In genomic region chr10:79707759-79708158, GRCm38 (mm10) we compare ENCODE assay signal across 10 mouse cellular contexts. TPM values are rescaled to one million over a fixed set of nuclear protein-coding genes. Genes with fewer than 3 reads are reported as not detected.
DNase-seq lines count a peak whose midpoint lies in the region; ATAC-seq and TF ChIP-seq lines count a peak whose summit lies in the region.
"Had no signal": no experiment of that assay in that cellular context is flagged by ENCODE, and none has a peak within 500 bp of the region (broad histone marks: within the 10 kb centered on the region; RNA-seq: fewer than 3 reads in every experiment).

No protein-coding gene starts in this region.

- intact Hi-C loops in heart, postnatal 25 days (cut with DNase I): loop anchor here (2.0 kb wide), 1 partner anchor 57 kb away; no protein-coding TSS in a partner anchor

- H3K9ac ChIP-seq in heart, embryonic 15.5 days: no peak overlapping the region
- H3K9ac ChIP-seq in midbrain, embryonic 16.5 days (ENCODE audit: low read depth, low read length): no peak overlapping the region
- H3K9ac ChIP-seq: midbrain, embryonic 12.5 days had no signal

- peaks cover 47% of the 10 kb centered on the region for H3K79me2 ChIP-seq in myocyte (ENCODE audit: control insufficient read depth, insufficient read depth)

- H3ac ChIP-seq in myocyte (ENCODE audit: control insufficient read depth, insufficient read length): no peak overlapping the region

- 42% methylated on average over 4 of the region's 4 CpGs for WGBS in heart, embryonic 15.5 days
- 66% methylated on average over 4 of the region's 4 CpGs for WGBS in midbrain, embryonic 16.5 days
- 66% methylated on average over 4 of the region's 4 CpGs for WGBS in midbrain, embryonic 10.5 days
- WGBS in embryonic facial prominence, embryonic 10.5 days: 73% methylated on average over 4 of the region's 4 CpGs

- H3K27me3 ChIP-seq in heart, embryonic 15.5 days: no peaks in the 10 kb centered on the region
- H3K27me3 ChIP-seq in midbrain, embryonic 16.5 days (ENCODE audit: control insufficient read depth, insufficient read depth, low read depth, low read length): no peaks in the 10 kb centered on the region
- H3K27me3 ChIP-seq in midbrain, embryonic 10.5 days (ENCODE audit: low read depth, poor library complexity, severe bottlenecking): no peaks in the 10 kb centered on the region
- H3K27me3 ChIP-seq in embryonic facial prominence, embryonic 10.5 days (replicated peaks; ENCODE audit: low read depth, poor library complexity, severe bottlenecking): no peaks in the 10 kb centered on the region
- H3K27me3 ChIP-seq in myocyte (ENCODE audit: control insufficient read depth, insufficient read depth, insufficient read length): no peaks in the 10 kb centered on the region
- H3K27me3 ChIP-seq: midbrain, embryonic 12.5 days had no signal

- peaks cover 57% of the 10 kb centered on the region for H3K4me1 ChIP-seq in heart, embryonic 15.5 days (replicated peaks)
- H3K4me1 ChIP-seq in midbrain, embryonic 16.5 days (ENCODE audit: control insufficient read depth, insufficient read depth, low read length): peaks cover 30% of the 10 kb centered on the region
- H3K4me1 ChIP-seq in midbrain, embryonic 10.5 days: peaks cover 54% of the 10 kb centered on the region
- peaks cover 38% of the 10 kb centered on the region for H3K4me1 ChIP-seq in embryonic facial prominence, embryonic 10.5 days

- no peak overlapping the region for H3K4me3 ChIP-seq in heart, embryonic 15.5 days
- no peak overlapping the region for H3K4me3 ChIP-seq in midbrain, embryonic 16.5 days (ENCODE audit: low read depth, low read length)
- H3K4me3 ChIP-seq in midbrain, embryonic 10.5 days: no peak overlapping the region
- H3K4me3 ChIP-seq in embryonic facial prominence, embryonic 10.5 days: 0 out of 2 replicates have a peak overlapping the region, but pooled peaks have one; percentile 69
- peak overlapping the region; percentile 93 for H3K4me3 ChIP-seq in myocyte
- H3K4me3 ChIP-seq: midbrain, embryonic 12.5 days had no signal

- peaks cover 32% of the 10 kb centered on the region for H3K36me3 ChIP-seq in heart, embryonic 15.5 days
- peaks cover 16% of the 10 kb centered on the region; the same call in 1 of the 2 replicates for H3K36me3 ChIP-seq in midbrain, embryonic 16.5 days (ENCODE audit: control insufficient read depth, insufficient read depth, low read length)
- peaks cover 68% of the 10 kb centered on the region for H3K36me3 ChIP-seq in midbrain, embryonic 10.5 days
- peaks cover 72% of the 10 kb centered on the region for H3K36me3 ChIP-seq in embryonic facial prominence, embryonic 10.5 days (replicated peaks)
- peaks cover 18% of the 10 kb centered on the region for H3K36me3 ChIP-seq in myocyte (ENCODE audit: control insufficient read depth, insufficient read depth)

- H3K27ac ChIP-seq in heart, embryonic 15.5 days: no peak overlapping the region
- H3K27ac ChIP-seq in midbrain, embryonic 16.5 days (ENCODE audit: low read length): no peak overlapping the region
- H3K27ac ChIP-seq in midbrain, embryonic 10.5 days (replicated peaks): no peak overlapping the region
- H3K27ac ChIP-seq in embryonic facial prominence, embryonic 10.5 days (replicated peaks): no peak overlapping the region
- H3K27ac ChIP-seq: midbrain, embryonic 12.5 days had no signal

- ATAC-seq in heart, embryonic 15.5 days (replicated peaks; ENCODE audit: insufficient number of reproducible peaks, insufficient read depth, low FRiP score, low read depth): no peak
- no peak for ATAC-seq in midbrain, embryonic 16.5 days

- no peak for TF ChIP-seq POLR2A in myocyte (IDR thresholded peaks at IDR 0.05; ENCODE audit: insufficient read length, low read depth)

- H3K9me3 ChIP-seq in heart, embryonic 15.5 days (replicated peaks): no peaks in the 10 kb centered on the region
- H3K9me3 ChIP-seq in midbrain, embryonic 16.5 days (replicated peaks; ENCODE audit: control insufficient read depth, low read length, poor library complexity, severe bottlenecking): no peaks in the 10 kb centered on the region
- H3K9me3 ChIP-seq in midbrain, embryonic 10.5 days (replicated peaks): no peaks in the 10 kb centered on the region
- no peaks in the 10 kb centered on the region for H3K9me3 ChIP-seq in embryonic facial prominence, embryonic 10.5 days
- H3K9me3 ChIP-seq: midbrain, embryonic 12.5 days had no signal

- DNase-seq in heart, postnatal 25 days (ENCODE audit: low spot score): no peak
- no peak for DNase-seq in midbrain, embryonic 10.5 days (ENCODE audit: low spot score)
- DNase-seq in embryonic facial prominence, embryonic 10.5 days (ENCODE audit: low spot score): no peak
- DNase-seq in layer of hippocampus, adult 11-12 months (ENCODE audit: low spot score): no peak
- DNase-seq in gastrocnemius, postnatal 25 days: no peak
- DNase-seq: right cerebral cortex, adult 18-20 months had no signal

- H3K4me2 ChIP-seq in heart, embryonic 15.5 days: 0 out of 2 replicates have a peak overlapping the region, but pooled peaks have one; percentile 66
- H3K4me2 ChIP-seq in midbrain, embryonic 16.5 days (ENCODE audit: low read length): peak overlapping the region; percentile 18; the same call in 1 of the 2 replicates
- peak overlapping the region; percentile 96 for H3K4me2 ChIP-seq in myocyte (ENCODE audit: low read depth)

TF ChIP-seq in myocyte, 11 proteins besides CTCF, POLR2A, EP300 and RAD21:
- no peak for TF ChIP-seq USF1 (IDR thresholded peaks at IDR 0.05; ENCODE audit: low read depth)
- TF ChIP-seq POLR2AphosphoS2 (IDR thresholded peaks at IDR 0.05; ENCODE audit: insufficient read length, low read depth): peak; percentile 21
- no peak for TF ChIP-seq MYOG (IDR thresholded peaks at IDR 0.05; ENCODE audit: control insufficient read depth in 1 of 3, insufficient read depth in 1 of 3, insufficient read length in 2 of 3, low read depth in 2 of 3)

RNA-seq across cellular contexts. Expression of gene Bsg, which starts 3.5 kb away (rescaled TPM):
- polyA plus RNA-seq in heart, embryonic 15.5 days (2015; fragmentation: Nextera tagmentation; extraction: Ambion mirVana): 998 and 1,017 TPM in 2 replicates
- total RNA-seq in heart, postnatal 25 days (2021): 1,000 to 10,000 TPM; 1,236 to 1,242 TPM
- polyA plus RNA-seq in midbrain, embryonic 16.5 days (2015; fragmentation: Nextera tagmentation; extraction: Ambion mirVana): 844 and 915 TPM in 2 replicates
- 607 and 655 TPM in 2 replicates for polyA plus RNA-seq in midbrain, embryonic 10.5 days (2016; fragmentation: Nextera tagmentation; extraction: Ambion mirVana)
- polyA plus RNA-seq in embryonic facial prominence, embryonic 10.5 days (2016; fragmentation: Nextera tagmentation; extraction: Ambion mirVana): 591 and 608 TPM in 2 replicates
- polyA plus RNA-seq in myocyte (2012; fragmentation: generic; extraction: Trizol): 1,268 TPM
- 100 to 1,000 TPM; 513 to 650 TPM for total RNA-seq in gastrocnemius, postnatal 25 days (2021)

RNA-seq across cellular contexts. Expression of gene Hcn2, which starts 8.7 kb away (rescaled TPM):
- polyA plus RNA-seq in heart, embryonic 15.5 days (2015; fragmentation: Nextera tagmentation; extraction: Ambion mirVana): 0.08 and 0.09 TPM in 2 replicates
- total RNA-seq in heart, postnatal 25 days (2021): 10 to 100 TPM; 26.0 to 28.5 TPM
- 0.87 and 0.89 TPM in 2 replicates for polyA plus RNA-seq in midbrain, embryonic 16.5 days (2015; fragmentation: Nextera tagmentation; extraction: Ambion mirVana)
- polyA plus RNA-seq in midbrain, embryonic 10.5 days (2016; fragmentation: Nextera tagmentation; extraction: Ambion mirVana): 0.05 TPM in 2 replicates
- 0.04 TPM in 1 of 2 replicates, not detected in the other for polyA plus RNA-seq in embryonic facial prominence, embryonic 10.5 days (2016; fragmentation: Nextera tagmentation; extraction: Ambion mirVana)
- 0.35 TPM for polyA plus RNA-seq in myocyte (2012; fragmentation: generic; extraction: Trizol)
- total RNA-seq in gastrocnemius, postnatal 25 days (2021): under 1 TPM; 0.67 TPM

RNA-seq across cellular contexts. Expression of gene Gzmm, which starts 18.9 kb away (rescaled TPM):
- polyA plus RNA-seq in heart, embryonic 15.5 days (2015; fragmentation: Nextera tagmentation; extraction: Ambion mirVana): 1.1 TPM in 2 replicates
- total RNA-seq in heart, postnatal 25 days (2021): 1 to 10 TPM; 6.0 to 7.2 TPM
- 1.6 and 1.8 TPM in 2 replicates for polyA plus RNA-seq in midbrain, embryonic 16.5 days (2015; fragmentation: Nextera tagmentation; extraction: Ambion mirVana)
- polyA plus RNA-seq in midbrain, embryonic 10.5 days (2016; fragmentation: Nextera tagmentation; extraction: Ambion mirVana): 0.98 and 1.0 TPM in 2 replicates
- polyA plus RNA-seq in embryonic facial prominence, embryonic 10.5 days (2016; fragmentation: Nextera tagmentation; extraction: Ambion mirVana): 0.88 and 1.5 TPM in 2 replicates
- polyA plus RNA-seq in myocyte (2012; fragmentation: generic; extraction: Trizol): 0.71 TPM
- 1 to 10 TPM; 4.0 to 4.4 TPM for total RNA-seq in gastrocnemius, postnatal 25 days (2021)

RNA-seq across cellular contexts. Expression of gene Cdc34, which starts 25.8 kb away (rescaled TPM):
- polyA plus RNA-seq in heart, embryonic 15.5 days (2015; fragmentation: Nextera tagmentation; extraction: Ambion mirVana): 86.7 and 98.4 TPM in 2 replicates
- total RNA-seq in heart, postnatal 25 days (2021): 100 to 1,000 TPM; 183 to 190 TPM
- polyA plus RNA-seq in midbrain, embryonic 16.5 days (2015; fragmentation: Nextera tagmentation; extraction: Ambion mirVana): 73.1 and 81.9 TPM in 2 replicates
- 223 and 270 TPM in 2 replicates for polyA plus RNA-seq in midbrain, embryonic 10.5 days (2016; fragmentation: Nextera tagmentation; extraction: Ambion mirVana)
- polyA plus RNA-seq in embryonic facial prominence, embryonic 10.5 days (2016; fragmentation: Nextera tagmentation; extraction: Ambion mirVana): 240 and 250 TPM in 2 replicates
- polyA plus RNA-seq in myocyte (2012; fragmentation: generic; extraction: Trizol): 299 TPM
- 100 to 1,000 TPM; 329 to 332 TPM for total RNA-seq in gastrocnemius, postnatal 25 days (2021)

RNA-seq across cellular contexts. Expression of gene Tpgs1, which starts 38.6 kb away (rescaled TPM):
- 39.5 and 46.8 TPM in 2 replicates for polyA plus RNA-seq in heart, embryonic 15.5 days (2015; fragmentation: Nextera tagmentation; extraction: Ambion mirVana)
- 10 to 100 TPM; 18.3 to 19.4 TPM for total RNA-seq in heart, postnatal 25 days (2021)
- polyA plus RNA-seq in midbrain, embryonic 16.5 days (2015; fragmentation: Nextera tagmentation; extraction: Ambion mirVana): 96.1 and 107 TPM in 2 replicates
- 68.3 and 74.9 TPM in 2 replicates for polyA plus RNA-seq in midbrain, embryonic 10.5 days (2016; fragmentation: Nextera tagmentation; extraction: Ambion mirVana)
- polyA plus RNA-seq in embryonic facial prominence, embryonic 10.5 days (2016; fragmentation: Nextera tagmentation; extraction: Ambion mirVana): 62.6 and 63.5 TPM in 2 replicates
- 80.2 TPM for polyA plus RNA-seq in myocyte (2012; fragmentation: generic; extraction: Trizol)
- total RNA-seq in gastrocnemius, postnatal 25 days (2021): 10 to 100 TPM; 19.1 to 19.6 TPM

Comparison
In these comparisons a context has a peak if more than half of its experiments do, and no peak if none do; other contexts are left out.
1. H3K4me2 ChIP-seq: peak in every context shown above with its lines; median percentile 96 in myocyte; 66 in heart, embryonic 15.5 days; 18 in midbrain, embryonic 16.5 days.
2. H3K4me3 ChIP-seq: peak in embryonic facial prominence, embryonic 10.5 days (single experiment) and myocyte (single experiment); none in heart, embryonic 15.5 days (single experiment), midbrain, embryonic 16.5 days (single experiment) and midbrain, embryonic 10.5 days (single experiment).